Mouse (Mus musculus) myocyte (in vitro differentiated cells): ENCODE results near the gene Pla2g6.

Experiments
- CEBPB ChIP-seq: IDR thresholded peaks from 2 replicates; pipeline ENCODE4 v1.6.1; 2011; ENCODE audit warnings: mild to moderate bottlenecking, moderate library complexity; ENCODE audit not compliant: poor library complexity, insufficient read depth, severe bottlenecking
- E2F4 ChIP-seq: IDR thresholded peaks from one replicate; pipeline ENCODE4 v1.6.1; 2011; ENCODE audit warnings: mild to moderate bottlenecking, control low read depth, moderate library complexity; ENCODE audit not compliant: insufficient read depth
- MAX ChIP-seq: IDR thresholded peaks from one replicate; pipeline ENCODE4 v1.6.1; 2011; ENCODE audit warnings: low read depth, mild to moderate bottlenecking, control low read depth
- POLR2A ChIP-seq: IDR thresholded peaks from one replicate; pipeline ENCODE4 v1.6.1; 2011; ENCODE audit warnings: low read depth, mild to moderate bottlenecking, control low read depth, moderate library complexity; ENCODE audit not compliant: insufficient read length
- SRF ChIP-seq: IDR thresholded peaks from one replicate; pipeline ENCODE4 v1.6.1; 2011; ENCODE audit warnings: low read depth; ENCODE audit not compliant: control insufficient read depth, insufficient read length
- USF1 ChIP-seq: IDR thresholded peaks from one replicate; pipeline ENCODE4 v1.6.1; 2011; ENCODE audit warnings: low read depth, mild to moderate bottlenecking, control low read depth, moderate library complexity

- TF ChIP-seq E2F4 (no peak), POLR2A (no peak), CEBPB (no peak), MAX (no peak), USF1 (no peak), SRF (no peak)
Observed at GRCm38 (mm10) chr15:79304832-79305231, 23.4 kb downstream of the Pla2g6 start.
